Mouse (Mus musculus): ENCODE data around the gene Nipa1. TPM values are rescaled to one million over a fixed set of nuclear protein-coding genes. Genes with fewer than 3 reads are reported as not detected.
A peak's percentile ranks its signal among the peaks of the same experiment; 100 is the strongest.

The Nipa1 gene
- 0.98 and 1.2 TPM in 2 replicates for polyA plus RNA-seq (2012)

GRCm38 (mm10) chr7:56019930-56020253 lies at the start of gene Nipa1:
Gene Nipa1, minus strand, starts transcription at chr7:56019954.
- peaks cover 70% of the 10 kb centered on the region for H3K4me1 ChIP-seq (ENCODE audit: control insufficient read depth)
- H3K27me3 ChIP-seq (ENCODE audit: control insufficient read depth), result no peaks in the 10 kb centered on the region
- 0 out of 2 replicates have a peak, but pooled peaks cover 3% of the 10 kb centered on the region for H3K9me3 ChIP-seq (ENCODE audit: control insufficient read depth, low read length)
- peaks cover 34% of the 10 kb centered on the region for H3K36me3 ChIP-seq (ENCODE audit: control insufficient read depth)
- H3K4me3 ChIP-seq (replicated peaks), result peak within 1 kb of the TSS; percentile 90
- TF ChIP-seq GATA1 (IDR thresholded peaks at IDR 0.05; ENCODE audit: low read length) (no peak), TAL1 (IDR thresholded peaks at IDR 0.05; ENCODE audit: low read length) (no peak)

GRCm38 (mm10) chr7:56066634-56067033 lies 46.9 kb upstream of the Nipa1 start:
- H3K4me1 ChIP-seq (ENCODE audit: control insufficient read depth), result peaks cover 24% of the 10 kb centered on the region
- TF ChIP-seq GATA1 (IDR thresholded peaks at IDR 0.05; ENCODE audit: low read length) (no peak), TAL1 (IDR thresholded peaks at IDR 0.05; ENCODE audit: low read length) (no peak)
- no peaks in the 10 kb centered on the region for H3K9me3 ChIP-seq (ENCODE audit: control insufficient read depth, low read length)
- no peak overlapping the region for H3K4me3 ChIP-seq (replicated peaks)
- H3K36me3 ChIP-seq (ENCODE audit: control insufficient read depth), result peaks cover 70% of the 10 kb centered on the region
- no peaks in the 10 kb centered on the region for H3K27me3 ChIP-seq (ENCODE audit: control insufficient read depth)

GRCm38 (mm10) chr7:56066136-56066535 lies 46.4 kb upstream of the Nipa1 start:
- H3K4me3 ChIP-seq (replicated peaks), result no peak overlapping the region
- H3K9me3 ChIP-seq (ENCODE audit: control insufficient read depth, low read length), result no peaks in the 10 kb centered on the region
- no peak for TF ChIP-seq TAL1 (IDR thresholded peaks at IDR 0.05; ENCODE audit: low read length)
- TF ChIP-seq GATA1 (IDR thresholded peaks at IDR 0.05; ENCODE audit: low read length), result no peak
- H3K4me1 ChIP-seq (ENCODE audit: control insufficient read depth), result peaks cover 21% of the 10 kb centered on the region
- no peaks in the 10 kb centered on the region for H3K27me3 ChIP-seq (ENCODE audit: control insufficient read depth)
- peaks cover 72% of the 10 kb centered on the region for H3K36me3 ChIP-seq (ENCODE audit: control insufficient read depth)

DNA sequence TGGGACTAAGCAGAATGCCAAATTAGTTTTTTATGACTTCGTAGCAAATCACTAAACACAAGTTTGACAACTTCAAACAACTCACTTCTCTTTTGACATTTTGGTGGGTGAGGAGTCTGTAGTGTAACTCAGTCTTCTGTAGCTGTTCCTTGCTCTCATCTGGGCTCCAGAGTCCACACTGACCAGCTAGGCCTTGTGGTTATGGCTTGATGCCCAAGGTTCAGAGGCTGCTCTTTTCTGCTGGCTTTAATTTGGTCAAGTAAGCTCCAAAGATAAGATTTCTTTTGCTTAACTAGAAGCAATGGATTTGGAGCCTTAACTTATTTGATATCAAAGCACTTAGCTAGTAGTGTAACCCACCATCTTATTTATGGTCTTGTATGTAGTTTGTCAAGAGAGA lies 45.1 kb upstream of the Nipa1 start:
- TF ChIP-seq GATA1 (IDR thresholded peaks at IDR 0.05; ENCODE audit: low read length), result no peak
- no peak for TF ChIP-seq TAL1 (IDR thresholded peaks at IDR 0.05; ENCODE audit: low read length)
- peaks cover 70% of the 10 kb centered on the region for H3K36me3 ChIP-seq (ENCODE audit: control insufficient read depth)
- no peaks in the 10 kb centered on the region for H3K27me3 ChIP-seq (ENCODE audit: control insufficient read depth)
- no peak overlapping the region for H3K4me3 ChIP-seq (replicated peaks)
- H3K4me1 ChIP-seq (ENCODE audit: control insufficient read depth), result peaks cover 21% of the 10 kb centered on the region
- no peaks in the 10 kb centered on the region for H3K9me3 ChIP-seq (ENCODE audit: control insufficient read depth, low read length)

DNA sequence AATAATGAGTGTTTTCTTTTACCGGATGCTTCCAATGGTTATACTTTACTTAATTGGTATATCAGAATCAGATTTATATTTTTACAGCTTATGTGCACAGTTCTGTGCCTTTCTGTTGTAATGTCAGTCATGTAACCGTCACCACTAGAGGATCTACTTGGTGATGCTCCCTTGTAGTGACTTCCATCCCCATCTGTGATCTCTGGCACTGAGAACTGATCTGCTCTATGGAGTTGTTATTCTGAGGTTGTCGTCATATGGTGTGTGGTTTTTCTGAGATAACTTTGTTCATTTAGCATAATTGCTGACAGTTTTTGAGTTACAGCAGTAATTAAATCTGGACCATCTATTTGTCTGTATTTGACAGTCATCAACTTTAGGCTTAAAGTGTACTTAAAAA lies 35.6 kb upstream of the Nipa1 start:
- Histone ChIP-seq H3K4me1 (ENCODE audit: control insufficient read depth) (peaks cover 30% of the 10 kb centered on the region), H3K27me3 (ENCODE audit: control insufficient read depth) (no peaks in the 10 kb centered on the region), H3K9me3 (ENCODE audit: control insufficient read depth, low read length) (no peaks in the 10 kb centered on the region), H3K36me3 (ENCODE audit: control insufficient read depth) (peaks cover 76% of the 10 kb centered on the region), H3K4me3 (replicated peaks) (no peak overlapping the region)
- TF ChIP-seq TAL1 (IDR thresholded peaks at IDR 0.05; ENCODE audit: low read length), result no peak
- no peak for TF ChIP-seq GATA1 (IDR thresholded peaks at IDR 0.05; ENCODE audit: low read length)

DNA sequence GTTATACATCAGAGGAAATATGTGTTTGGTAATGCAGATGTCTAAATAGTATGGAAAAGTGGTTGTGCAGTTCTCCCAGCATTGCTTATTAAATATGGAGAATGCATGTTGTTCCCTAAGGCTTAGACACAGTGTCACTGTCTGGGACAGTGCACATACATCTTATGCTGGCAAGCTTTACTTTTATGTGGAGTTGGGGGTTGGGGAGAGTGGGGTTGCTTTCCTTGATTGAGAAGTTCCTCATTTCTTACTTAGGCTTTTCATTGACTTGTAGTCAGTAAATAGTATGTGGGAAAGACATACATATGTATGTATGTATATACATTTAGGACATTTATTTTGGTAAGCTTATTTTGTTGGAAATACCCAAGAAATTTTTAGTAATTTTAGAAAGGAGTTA lies 33.2 kb upstream of the Nipa1 start:
- Histone ChIP-seq H3K4me3 (replicated peaks) (peak overlapping the region; percentile 5), H3K27me3 (ENCODE audit: control insufficient read depth) (no peaks in the 10 kb centered on the region), H3K4me1 (ENCODE audit: control insufficient read depth) (peaks cover 45% of the 10 kb centered on the region), H3K36me3 (ENCODE audit: control insufficient read depth) (peaks cover 56% of the 10 kb centered on the region), H3K9me3 (ENCODE audit: control insufficient read depth, low read length) (no peaks in the 10 kb centered on the region)
- TF ChIP-seq GATA1 (IDR thresholded peaks at IDR 0.05; ENCODE audit: low read length) (no peak), TAL1 (IDR thresholded peaks at IDR 0.05; ENCODE audit: low read length) (no peak)

DNA sequence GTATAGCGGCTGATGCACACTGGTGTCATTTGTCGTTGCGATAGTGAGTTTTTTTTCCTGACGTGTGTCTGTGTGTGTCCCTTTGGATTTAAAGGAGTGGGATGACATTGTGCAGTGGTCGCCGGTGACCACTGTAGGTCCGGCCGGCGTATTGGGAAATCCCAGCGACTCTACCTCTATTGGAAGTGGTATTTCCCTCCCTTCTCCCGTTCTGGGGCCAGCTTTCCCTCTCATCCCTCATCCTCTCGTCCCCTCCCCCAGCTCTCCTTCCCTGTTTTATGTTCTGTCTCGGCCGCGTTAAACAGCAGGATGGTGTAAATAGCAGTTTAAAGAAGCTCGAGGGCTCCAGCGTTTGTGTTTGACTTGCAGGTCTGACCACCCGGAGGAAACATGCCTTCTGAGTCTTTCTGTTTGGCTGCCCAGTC lies 30.7 kb upstream of the Nipa1 start:
- peaks cover 36% of the 10 kb centered on the region for H3K36me3 ChIP-seq (ENCODE audit: control insufficient read depth)
- H3K4me3 ChIP-seq (replicated peaks), result peak overlapping the region; percentile 88
- H3K4me1 ChIP-seq (ENCODE audit: control insufficient read depth), result peaks cover 48% of the 10 kb centered on the region
- no peaks in the 10 kb centered on the region for H3K9me3 ChIP-seq (ENCODE audit: control insufficient read depth, low read length)
- TF ChIP-seq TAL1 (IDR thresholded peaks at IDR 0.05; ENCODE audit: low read length) (no peak), GATA1 (IDR thresholded peaks at IDR 0.05; ENCODE audit: low read length) (no peak)
- H3K27me3 ChIP-seq (ENCODE audit: control insufficient read depth), result no peaks in the 10 kb centered on the region

GRCm38 (mm10) chr7:56049831-56050321 lies 30.1 kb upstream of the Nipa1 start, which contains the start of gene Herc2:
Gene Herc2, plus strand, starts transcription at chr7:56050196.
- peaks cover 52% of the 10 kb centered on the region for H3K4me1 ChIP-seq (ENCODE audit: control insufficient read depth)
- peaks cover 30% of the 10 kb centered on the region for H3K36me3 ChIP-seq (ENCODE audit: control insufficient read depth)
- H3K27me3 ChIP-seq (ENCODE audit: control insufficient read depth), result no peaks in the 10 kb centered on the region
- H3K4me3 ChIP-seq (replicated peaks), result peak within 1 kb of the TSS; percentile 88
- TF ChIP-seq GATA1 (IDR thresholded peaks at IDR 0.05; ENCODE audit: low read length), result no peak
- TF ChIP-seq TAL1 (IDR thresholded peaks at IDR 0.05; ENCODE audit: low read length), result no peak
- no peaks in the 10 kb centered on the region for H3K9me3 ChIP-seq (ENCODE audit: control insufficient read depth, low read length)

GRCm38 (mm10) chr7:56047178-56047577 lies 27.4 kb upstream of the Nipa1 start:
- Histone ChIP-seq H3K9me3 (ENCODE audit: control insufficient read depth, low read length) (no peaks in the 10 kb centered on the region), H3K4me1 (ENCODE audit: control insufficient read depth) (peaks cover 62% of the 10 kb centered on the region), H3K4me3 (replicated peaks) (no peak overlapping the region), H3K36me3 (ENCODE audit: control insufficient read depth) (peaks cover 8% of the 10 kb centered on the region), H3K27me3 (ENCODE audit: control insufficient read depth) (no peaks in the 10 kb centered on the region)
- TF ChIP-seq GATA1 (IDR thresholded peaks at IDR 0.05; ENCODE audit: low read length), result no peak
- TF ChIP-seq TAL1 (IDR thresholded peaks at IDR 0.05; ENCODE audit: low read length), result no peak

GRCm38 (mm10) chr7:56044267-56044629 lies 24.5 kb upstream of the Nipa1 start:
- no peak for TF ChIP-seq GATA1 (IDR thresholded peaks at IDR 0.05; ENCODE audit: low read length)
- TF ChIP-seq TAL1 (IDR thresholded peaks at IDR 0.05; ENCODE audit: low read length), result no peak
- peaks cover 61% of the 10 kb centered on the region for H3K4me1 ChIP-seq (ENCODE audit: control insufficient read depth)
- H3K9me3 ChIP-seq (ENCODE audit: control insufficient read depth, low read length), result no peaks in the 10 kb centered on the region

More at GRCm38 (mm10) chr7:56044267-56044629, 24.5 kb upstream of the Nipa1 start:
- H3K36me3 ChIP-seq (ENCODE audit: control insufficient read depth), result no peaks in the 10 kb centered on the region
- H3K27me3 ChIP-seq (ENCODE audit: control insufficient read depth), result no peaks in the 10 kb centered on the region
- no peak overlapping the region for H3K4me3 ChIP-seq (replicated peaks)

All from erythroblast, embryonic 14.5 days (primary cell).